Mouse (Mus musculus) C2C12 (cell line): ENCODE results near the gene Ppp2r5c.

Experiments
- CEBPB ChIP-seq: IDR thresholded peaks from one replicate; pipeline ENCODE4 v1.6.1; 2011; ENCODE audit warnings: low read depth, mild to moderate bottlenecking, control low read depth, moderate library complexity
- CTCF ChIP-seq: IDR thresholded peaks from one replicate; pipeline ENCODE4 v1.5.1; 2011; ENCODE audit not compliant: control insufficient read depth, insufficient read depth, insufficient read length
- FOSL1 ChIP-seq: IDR thresholded peaks from one replicate; pipeline ENCODE4 v1.8.0; 2011; ENCODE audit warnings: mild to moderate bottlenecking, low read length; ENCODE audit not compliant: poor library complexity, insufficient read depth, severe bottlenecking
- MYOD1 ChIP-seq: IDR thresholded peaks from one replicate; pipeline ENCODE4 v1.6.1; 2011; ENCODE audit warnings: low read depth; ENCODE audit not compliant: control insufficient read depth, insufficient read length

DNA sequence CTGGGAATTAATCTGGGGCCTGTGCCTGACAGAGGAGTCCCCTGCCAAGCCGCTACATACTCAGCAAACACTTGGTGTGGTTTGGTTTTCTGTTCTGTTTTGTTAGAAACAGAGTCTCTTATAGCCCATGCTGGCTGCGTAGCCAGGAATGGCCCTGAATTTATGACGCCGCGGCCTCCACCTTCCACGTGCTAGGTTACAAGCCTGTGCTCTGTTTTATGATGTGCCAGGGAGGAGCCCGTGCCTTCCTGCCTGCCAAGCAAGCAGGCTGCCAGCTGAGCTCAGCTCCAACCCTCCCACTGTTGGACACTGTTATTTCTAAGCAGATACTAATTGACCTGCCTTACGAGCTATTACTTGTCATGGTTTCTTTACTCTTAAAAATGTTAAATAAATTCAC is 90.8 kb downstream of the Ppp2r5c start:
- TF ChIP-seq CTCF, result no peak
- no peak for TF ChIP-seq CEBPB
- no peak for TF ChIP-seq MYOD1
- TF ChIP-seq FOSL1, result no peak
